Mouse (Mus musculus) thymus, adult 18-20 months (tissue): Measurements from ENCODE around the gene Uckl1.

Experiments
- DNase-seq, 2 experiments: peaks; one replicate each; pipeline ENCODE4 v3.0.0; 2022; ENCODE audit warnings: mixed read lengths in 2 of 2

Gene Uckl1

GRCm38 (mm10) chr2:181571941-181572670 is 12.6 kb downstream of the Uckl1 start:
- peak in 1 of 2 experiments; percentile 2 for DNase-seq

GRCm38 (mm10) chr2:181570921-181571595 is 13.6 kb downstream of the Uckl1 start:
- no peak for DNase-seq

- no peak for DNase-seq
These were observed 14.3 kb downstream of the Uckl1 start for GRCm38 (mm10) chr2:181570375-181570774.

GRCm38 (mm10) chr2:181569856-181570255 is 14.8 kb downstream of the Uckl1 start:
- DNase-seq = no peak

- no peak for DNase-seq
These were observed 16.3 kb downstream of the Uckl1 start for GRCm38 (mm10) chr2:181568272-181569008.

GRCm38 (mm10) chr2:181567338-181567737 is 17.4 kb downstream of the Uckl1 start:
- no peak for DNase-seq

GRCm38 (mm10) chr2:181553772-181554171 is 30.9 kb downstream of the Uckl1 start:
- DNase-seq = no peak

GRCm38 (mm10) chr2:181550233-181550632 is 34.5 kb downstream of the Uckl1 start:
- no peak for DNase-seq

GRCm38 (mm10) chr2:181548682-181549081 is 36.0 kb downstream of the Uckl1 start:
- no peak for DNase-seq

GRCm38 (mm10) chr2:181548227-181548626 is 36.5 kb downstream of the Uckl1 start:
- no peak for DNase-seq

- no peak for DNase-seq
These were observed 38.5 kb downstream of the Uckl1 start for GRCm38 (mm10) chr2:181546142-181546541.

GRCm38 (mm10) chr2:181541761-181542380 is 42.8 kb downstream of the Uckl1 start:
- no peak for DNase-seq

GRCm38 (mm10) chr2:181537444-181538047 is 47.1 kb downstream of the Uckl1 start:
- no peak for DNase-seq

- no peak for DNase-seq
These were observed 48.3 kb downstream of the Uckl1 start for GRCm38 (mm10) chr2:181536410-181536809.

GRCm38 (mm10) chr2:181532589-181532988 is 52.1 kb downstream of the Uckl1 start:
- no peak for DNase-seq

- no peak for DNase-seq
These were observed 55.6 kb downstream of the Uckl1 start for GRCm38 (mm10) chr2:181529076-181529475.

- no peak for DNase-seq
These were observed 59.2 kb downstream of the Uckl1 start for GRCm38 (mm10) chr2:181525526-181525925.

- peak in 1 of 2 experiments; percentile 16 for DNase-seq
These were observed 61.9 kb downstream of the Uckl1 start for GRCm38 (mm10) chr2:181522811-181523210.

GRCm38 (mm10) chr2:181521491-181521890 is 63.2 kb downstream of the Uckl1 start:
- DNase-seq = no peak

GRCm38 (mm10) chr2:181520936-181521227 is 63.8 kb downstream of the Uckl1 start:
- no peak for DNase-seq

- DNase-seq = peak; percentile 99
These were observed 64.4 kb downstream of the Uckl1 start, which contains the start of gene Dnajc5 for GRCm38 (mm10) chr2:181520118-181520935. TSS of gene Dnajc5 (plus strand) at chr2:181520485.

- no peak for DNase-seq
These were observed 65.5 kb downstream of the Uckl1 start for GRCm38 (mm10) chr2:181519201-181519600.
